Mouse (Mus musculus) spleen, embryonic (tissue): ENCODE measurements at regions not wholly inside any gene's neighbourhood (a gene's known extent, or its start where the extent isn't known, plus 50 kb on each side); places are given as distances from the start of the nearest gene placed in this dataset.

Experiments
- CTCF ChIA-PET: fragments of 350-600 bp; sonication (Branson Sonifier 250); formaldehyde crosslinking; loops from one replicate; lab custom pipeline; 2022; lab: Charles Lee

DNA sequence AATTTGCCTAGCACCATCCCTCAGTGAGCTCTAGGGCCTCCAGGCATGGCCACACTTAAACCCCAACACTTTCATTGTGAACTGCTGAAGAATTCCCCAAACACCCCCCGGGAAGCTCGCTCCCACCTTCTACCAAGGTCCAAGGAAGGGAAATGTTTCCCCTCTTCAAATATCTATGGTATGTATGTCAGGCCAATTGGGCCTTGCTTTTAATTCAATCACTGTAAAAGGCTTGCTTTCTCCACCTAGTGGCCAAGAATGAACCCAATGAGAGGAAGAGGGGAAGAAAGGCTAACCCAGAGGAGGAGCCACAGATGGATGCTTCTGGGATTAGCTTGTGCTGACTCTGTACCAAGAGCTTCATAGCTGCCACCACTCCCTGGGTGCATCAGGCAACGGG lies 336.3 kb upstream of the Tgfbr2 start:
- CTCF ChIA-PET = no interaction called here

- CTCF ChIA-PET = no interaction called here
These were observed 332.6 kb upstream of the Tgfbr2 start for GRCm38 (mm10) chr9:116507756-116508155.

DNA sequence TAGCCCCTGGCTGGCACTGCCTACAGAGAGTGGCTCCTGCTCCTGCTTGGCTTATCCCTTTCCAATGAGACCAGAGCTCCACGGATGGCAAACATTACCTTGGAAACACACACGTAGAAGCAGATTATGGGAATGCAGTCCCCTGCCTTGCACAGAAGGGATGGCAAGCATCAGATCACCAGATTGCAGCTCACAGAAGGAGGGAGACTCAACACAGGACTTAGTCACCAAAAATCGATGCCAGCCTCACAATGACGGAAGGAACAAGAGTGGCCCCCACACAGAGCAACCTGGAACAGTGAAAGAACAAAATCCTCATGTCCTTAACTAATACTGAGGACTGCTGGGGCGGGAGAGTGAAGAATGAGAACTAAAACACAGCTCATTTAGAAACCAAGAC lies 327.7 kb upstream of the Tgfbr2 start:
- CTCF ChIA-PET = no interaction called here

GRCm38 (mm10) chr9:116500951-116501350 lies 325.8 kb upstream of the Tgfbr2 start:
- CTCF ChIA-PET = no interaction called here

- CTCF ChIA-PET = no interaction called here
These were observed 316.1 kb upstream of the Tgfbr2 start for GRCm38 (mm10) chr9:116491227-116491626.

DNA sequence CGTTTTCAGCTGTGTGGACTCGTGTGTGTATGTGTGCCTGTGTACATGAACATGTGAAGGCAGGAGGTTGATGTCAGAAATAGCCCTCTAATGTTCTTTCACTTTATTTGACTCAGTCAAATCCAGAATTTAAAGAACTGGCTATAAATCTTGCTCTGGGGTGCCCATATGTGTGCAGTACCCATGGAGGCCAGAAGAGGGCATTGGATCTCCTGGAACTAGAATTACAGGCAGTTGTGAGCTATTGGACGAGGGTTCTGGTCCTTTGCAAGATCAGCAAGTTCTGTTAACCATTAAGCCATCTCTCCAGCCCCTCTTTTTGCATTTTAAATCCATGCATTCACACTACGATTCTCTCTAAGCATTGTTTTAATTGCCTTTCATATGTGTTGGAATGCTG lies 314.6 kb upstream of the Tgfbr2 start:
- CTCF ChIA-PET = no interaction called here

GRCm38 (mm10) chr9:116489273-116489672 lies 314.1 kb upstream of the Tgfbr2 start:
- CTCF ChIA-PET = no interaction called here

DNA sequence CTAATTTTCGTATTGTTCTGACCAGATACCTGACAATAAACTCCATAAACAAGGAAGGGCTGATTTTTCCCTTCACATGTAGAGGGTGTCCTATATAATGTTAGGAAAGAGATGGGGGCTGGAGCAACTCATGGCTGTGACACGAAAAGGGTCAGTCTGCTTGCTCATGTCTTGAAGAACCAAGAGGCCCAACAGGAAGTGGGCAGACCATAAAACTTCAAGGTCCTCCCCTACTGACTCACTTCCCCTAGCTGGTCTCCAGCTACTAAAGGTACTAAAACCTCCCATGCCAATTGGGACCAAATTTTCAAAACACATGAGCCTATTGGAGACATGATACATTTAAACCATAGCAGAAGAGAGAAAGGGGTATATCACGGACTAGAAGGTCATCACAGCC lies 302.1 kb upstream of the Tgfbr2 start:
- CTCF ChIA-PET = interaction anchor here (0.6 kb wide), 4 partner anchors 252 to 1271 kb away, joined by 3 to 4 read pairs (median 4); no protein-coding TSS in a partner anchor

DNA sequence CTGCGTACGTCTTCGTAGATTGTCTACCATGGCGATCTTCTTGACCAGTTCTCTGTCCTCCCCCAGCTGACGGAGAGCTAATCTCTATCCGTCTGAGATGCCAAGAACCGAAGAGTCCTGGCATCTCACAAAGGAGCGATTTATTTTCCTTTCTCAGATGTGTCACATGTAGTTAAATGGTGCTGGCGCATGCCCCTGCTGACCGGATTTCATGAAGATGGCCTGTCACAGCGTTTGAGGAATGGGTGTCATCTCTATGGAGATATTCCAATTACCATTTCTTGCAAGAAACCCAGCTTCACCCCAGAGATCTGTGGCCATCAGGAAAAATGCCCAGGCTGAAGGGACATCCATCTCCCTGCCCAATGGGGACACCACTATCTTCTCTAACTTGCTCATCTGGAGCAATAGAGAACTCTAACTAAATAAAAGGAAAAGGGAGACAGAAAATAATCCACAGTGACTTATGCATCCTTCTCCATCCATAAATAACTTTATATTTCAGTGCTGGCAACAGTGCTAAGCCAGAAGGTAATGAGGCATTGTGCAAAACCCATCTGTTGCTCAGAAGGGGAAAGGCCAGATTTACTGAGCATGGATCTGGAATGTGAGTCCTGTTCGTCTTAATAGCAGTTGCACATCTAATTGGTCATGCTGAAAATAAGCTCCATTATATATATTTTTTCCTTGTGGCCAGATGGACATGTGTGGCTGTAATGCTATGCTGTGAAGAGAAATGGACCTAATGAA lies 300.2 kb upstream of the Tgfbr2 start:
- CTCF ChIA-PET = interaction anchor here (0.9 kb wide), 1 partner anchor 10 kb away, joined by 3 read pairs; no protein-coding TSS in a partner anchor

DNA sequence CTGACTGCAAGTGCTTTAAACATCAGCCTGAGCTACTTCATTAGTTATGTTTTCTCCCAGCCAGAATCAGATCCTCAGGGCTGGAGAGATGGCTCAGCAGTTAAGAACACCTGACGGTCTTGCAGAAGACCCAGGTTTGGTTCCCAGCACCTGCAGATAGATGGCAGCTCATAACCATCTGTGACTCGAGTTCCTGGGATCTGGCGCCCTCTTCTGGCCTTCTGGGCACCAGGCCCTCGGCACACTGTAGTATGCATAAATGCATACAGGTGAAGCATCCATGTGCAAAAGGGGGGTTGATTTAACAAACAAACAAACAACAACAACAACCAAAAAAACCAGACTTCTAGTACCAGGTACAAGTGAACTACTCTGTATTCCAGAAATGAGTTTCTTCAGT lies 297.7 kb upstream of the Tgfbr2 start:
- CTCF ChIA-PET = no interaction called here

DNA sequence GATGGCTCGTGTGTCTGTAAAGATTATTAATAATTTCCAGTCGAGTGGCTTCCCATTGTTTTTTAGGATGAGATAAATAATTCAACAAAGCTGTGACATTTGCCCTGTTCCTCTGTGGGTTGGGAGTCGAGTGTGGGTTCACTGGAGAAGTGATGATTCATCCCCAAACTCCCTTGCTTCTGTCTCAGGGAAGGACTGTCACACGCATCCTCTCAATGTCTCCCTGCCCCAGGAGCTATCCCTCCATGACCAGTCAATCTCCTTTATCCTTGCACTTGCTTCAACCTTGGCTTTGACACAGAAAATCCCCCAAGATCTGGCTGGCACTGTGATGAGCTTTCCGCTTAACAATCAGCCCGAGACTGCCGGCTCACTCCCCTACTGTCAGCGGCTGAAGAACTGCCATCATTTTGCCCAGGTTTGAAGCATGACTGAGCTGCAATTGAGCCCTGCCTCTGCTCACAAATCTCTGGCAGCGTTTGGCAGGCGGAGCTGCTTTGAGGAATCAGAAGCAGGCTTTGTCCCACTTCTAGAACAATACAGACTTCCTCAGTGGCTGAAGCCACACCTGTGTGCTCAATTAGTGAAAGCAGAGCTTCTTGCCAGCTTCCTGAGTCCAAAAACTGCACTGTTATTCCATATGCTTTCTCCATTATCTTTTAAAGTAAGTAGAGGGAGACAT lies 293.6 kb upstream of the Tgfbr2 start:
- CTCF ChIA-PET = no interaction called here

DNA sequence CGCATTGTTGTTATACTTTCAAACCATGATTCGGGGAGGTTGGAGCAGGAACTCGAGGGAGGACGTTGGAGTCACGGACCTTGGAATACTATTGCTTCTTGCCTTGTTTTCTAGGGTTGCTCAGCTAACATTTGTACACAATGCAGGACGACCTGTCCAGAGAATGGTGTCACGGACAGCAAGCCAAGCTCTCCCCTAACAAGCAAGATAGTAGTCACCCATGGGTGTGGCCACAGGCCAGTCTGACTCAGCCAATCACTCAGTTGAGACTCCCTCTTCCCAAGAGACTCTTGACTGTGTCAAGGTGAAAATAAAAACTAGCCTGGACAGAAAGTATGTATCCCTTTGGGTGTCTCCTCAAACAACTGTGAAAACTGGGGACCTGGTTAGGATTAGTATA lies 291.2 kb upstream of the Tgfbr2 start:
- CTCF ChIA-PET = no interaction called here

DNA sequence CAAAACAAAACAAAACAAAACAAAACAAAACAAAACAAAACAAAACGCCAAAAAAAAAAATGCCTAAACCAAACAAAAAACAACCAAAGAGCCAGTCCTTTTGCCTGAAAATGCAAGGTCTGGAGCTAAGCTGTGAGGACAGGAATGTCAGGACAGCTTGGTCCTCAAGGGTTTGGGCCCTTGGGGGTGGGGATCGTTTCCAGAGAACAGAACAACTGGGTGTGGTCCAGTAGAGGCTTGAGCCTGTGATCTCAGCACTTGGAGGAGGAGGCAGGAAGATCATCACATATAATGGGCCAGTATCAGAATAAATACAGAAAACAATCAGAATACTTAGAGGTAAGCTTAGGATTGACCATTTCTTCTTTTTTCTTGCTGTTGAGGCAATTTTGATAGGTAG lies 289.5 kb upstream of the Tgfbr2 start:
- CTCF ChIA-PET = no interaction called here

DNA sequence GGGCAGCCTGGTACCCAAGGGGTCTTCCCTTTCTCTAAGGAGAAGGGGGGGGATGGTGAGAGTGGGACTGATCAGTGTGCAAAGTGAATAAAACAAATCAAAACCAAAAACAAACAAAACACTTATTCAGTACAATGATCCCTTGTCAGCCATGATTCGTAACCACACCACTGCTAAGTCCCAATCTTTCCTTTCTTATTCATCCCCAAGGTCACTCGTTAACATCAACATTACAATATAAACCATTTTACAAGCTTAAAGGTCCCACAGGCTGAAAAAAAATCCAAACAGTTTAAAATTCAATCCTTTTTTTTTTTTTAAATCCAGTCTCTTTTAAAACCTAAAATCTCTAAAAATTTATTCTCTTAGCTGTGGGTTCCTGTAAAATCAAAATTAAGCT lies 287.1 kb upstream of the Tgfbr2 start:
- CTCF ChIA-PET = no interaction called here

DNA sequence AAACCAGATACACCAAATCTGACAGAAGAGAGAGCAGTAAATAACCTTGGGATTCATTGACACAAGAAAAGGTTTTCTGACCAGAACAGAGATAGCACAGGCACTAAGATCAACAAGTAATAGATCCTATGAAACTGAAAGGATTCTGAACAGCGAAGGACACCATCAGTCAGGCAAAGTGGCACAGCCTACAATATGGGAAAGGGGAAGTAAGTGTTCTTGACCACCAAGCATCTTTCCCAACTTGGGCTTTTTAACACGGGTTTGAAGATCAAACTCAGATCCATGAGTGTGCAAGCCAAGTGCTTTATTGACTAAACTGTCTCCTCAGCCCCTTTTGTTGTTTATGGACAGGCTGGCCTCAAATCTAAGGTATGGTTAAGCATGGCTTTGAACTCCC lies 284.9 kb upstream of the Tgfbr2 start:
- CTCF ChIA-PET = no interaction called here

GRCm38 (mm10) chr9:116452050-116452449 lies 276.9 kb upstream of the Tgfbr2 start:
- CTCF ChIA-PET = no interaction called here

DNA sequence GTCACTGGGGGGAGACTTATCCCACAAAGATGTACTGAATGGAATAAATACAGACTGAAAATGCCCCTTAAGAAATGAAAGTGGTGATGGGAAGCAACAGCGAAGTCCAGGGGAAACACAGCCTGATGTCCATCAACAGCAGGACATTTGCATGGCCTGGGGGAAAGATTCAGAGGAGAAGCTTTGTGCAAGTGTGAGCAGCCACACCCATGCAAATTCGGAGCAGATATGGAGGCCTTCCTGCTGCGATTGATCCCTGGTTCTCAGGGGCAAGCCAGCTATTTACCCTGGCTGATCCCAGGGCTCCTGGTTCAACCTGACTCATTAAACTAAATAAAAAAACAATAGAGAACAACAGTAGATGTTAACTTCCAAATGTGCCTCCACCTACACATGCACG lies 275.7 kb upstream of the Tgfbr2 start:
- CTCF ChIA-PET = no interaction called here

GRCm38 (mm10) chr9:116447734-116448133 lies 272.6 kb upstream of the Tgfbr2 start:
- CTCF ChIA-PET = no interaction called here

GRCm38 (mm10) chr9:116438580-116438979 lies 263.4 kb upstream of the Tgfbr2 start:
- CTCF ChIA-PET = no interaction called here

DNA sequence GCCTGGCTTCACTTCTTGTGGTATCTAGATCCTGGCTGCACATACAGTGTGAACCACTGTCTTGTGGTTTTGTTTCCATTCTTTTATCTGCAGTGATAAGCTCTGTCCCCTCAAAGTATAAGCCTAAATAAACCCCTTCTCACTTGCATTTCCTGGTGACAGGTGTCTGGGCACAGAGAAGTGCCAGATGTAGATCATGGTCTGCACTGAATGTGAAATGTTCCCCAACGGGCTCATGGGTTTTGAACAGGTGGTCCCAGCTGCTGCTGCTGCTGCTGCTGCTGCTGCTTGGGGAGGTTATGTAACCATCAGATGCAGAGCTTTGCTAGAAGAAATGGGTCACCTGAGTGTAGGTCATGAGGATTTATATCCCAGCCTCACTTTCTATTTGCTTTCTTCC lies 259.3 kb upstream of the Tgfbr2 start:
- CTCF ChIA-PET = no interaction called here

- CTCF ChIA-PET = no interaction called here
These were observed 253.9 kb upstream of the Tgfbr2 start for GRCm38 (mm10) chr9:116429061-116429460.

GRCm38 (mm10) chr9:116428475-116428874 lies 253.3 kb upstream of the Tgfbr2 start:
- CTCF ChIA-PET = no interaction called here

- CTCF ChIA-PET = interaction anchor here (0.6 kb wide), 2 partner anchors 220 to 263 kb away, joined by 4 to 5 read pairs; no protein-coding TSS in a partner anchor
These were observed 252.1 kb upstream of the Tgfbr2 start for GRCm38 (mm10) chr9:116427278-116427677.
